In genomic region chr16:20715161-20715560, GRCm38 (mm10) we compare ENCODE assay signal across 9 mouse cellular contexts. TPM values are rescaled to one million over a fixed set of nuclear protein-coding genes. Genes with fewer than 3 reads are reported as not detected.
DNase-seq lines count a peak whose midpoint lies in the region; TF ChIP-seq lines count a peak whose summit lies in the region.
"Had no signal": no experiment of that assay in that cellular context is flagged by ENCODE, and none has a peak within 500 bp of the region (broad histone marks: within the 10 kb centered on the region; RNA-seq: fewer than 3 reads in every experiment).

No protein-coding gene starts in this region.

- H3K4me3 ChIP-seq in left cerebral cortex, adult 2 months: peak overlapping the region; percentile 61
- H3K4me3 ChIP-seq in embryonic fibroblast, embryonic 13.5 days (ENCODE audit: insufficient read depth, low read length): peak overlapping the region; percentile 71
- peak overlapping the region; percentile 73 for H3K4me3 ChIP-seq in limb, embryonic 10.5 days
- H3K4me3 ChIP-seq in olfactory bulb, adult 2 months (ENCODE audit: insufficient read depth, low read depth, low read length): peak overlapping the region; percentile 77

- intact Hi-C loops in left cerebral cortex, adult 2 months (cut with DNase I): loop anchor here (5.0 kb wide), 1 partner anchor 477 kb away; no protein-coding TSS in a partner anchor
- intact Hi-C loops in left cerebral cortex, postnatal 10 days (cut with DNase I): no loop called here

- TF ChIP-seq CTCF in left cerebral cortex, adult 2 months (IDR thresholded peaks at IDR 0.05): no peak
- TF ChIP-seq CTCF in embryonic fibroblast, embryonic 13.5 days (IDR thresholded peaks at IDR 0.05; ENCODE audit: borderline replicate concordance, insufficient read depth, low read length): no peak
- no peak for TF ChIP-seq CTCF in olfactory bulb, adult 2 months (IDR thresholded peaks at IDR 0.05; ENCODE audit: insufficient read depth, low read depth, low read length)

- H3K27ac ChIP-seq in left cerebral cortex, adult 2 months: peak overlapping the region; percentile 95
- H3K27ac ChIP-seq in embryonic fibroblast, embryonic 13.5 days (ENCODE audit: insufficient read depth, low read length): no peak overlapping the region
- peak overlapping the region; percentile 91 for H3K27ac ChIP-seq in limb, embryonic 10.5 days
- H3K27ac ChIP-seq in olfactory bulb, adult 2 months (ENCODE audit: insufficient read depth, low read depth, low read length): no peak overlapping the region

- peaks cover 11% of the 10 kb centered on the region; the same call in 1 of the 2 replicates for H3K27me3 ChIP-seq in limb, embryonic 10.5 days (ENCODE audit: low read depth, poor library complexity, severe bottlenecking)

- WGBS in limb, embryonic 10.5 days: 57% methylated on average over 2 of the region's 2 CpGs
- WGBS in olfactory bulb, adult 2 months: 74% methylated on average over 2 of the region's 2 CpGs

- peaks cover 3% of the 10 kb centered on the region; the same call in 1 of the 2 replicates for H3K4me1 ChIP-seq in embryonic fibroblast, embryonic 13.5 days (ENCODE audit: control insufficient read depth, insufficient read depth, low read length)
- H3K4me1 ChIP-seq in limb, embryonic 10.5 days: peaks cover 51% of the 10 kb centered on the region
- H3K4me1 ChIP-seq in olfactory bulb, adult 2 months (ENCODE audit: control insufficient read depth, insufficient read depth, low read length): peaks cover 25% of the 10 kb centered on the region

- peaks cover 46% of the 10 kb centered on the region for H3K36me3 ChIP-seq in limb, embryonic 10.5 days

- H3K9me3 ChIP-seq in limb, embryonic 10.5 days (replicated peaks): no peaks in the 10 kb centered on the region

- no peak for DNase-seq in left cerebral cortex, adult 2 months (ENCODE audit: extremely low spot score in 1 of 2, low spot score in 2 of 2)
- no peak for DNase-seq in left cerebral cortex, postnatal 10 days (ENCODE audit: extremely low spot score in 1 of 2, low spot score in 2 of 2)
- no peak for DNase-seq in limb, embryonic 10.5 days (ENCODE audit: low spot score)
- DNase-seq in urinary bladder, adult 18-20 months (ENCODE audit: low spot score in 2 of 2): no peak
- DNase-seq in layer of hippocampus, postnatal 25 days (ENCODE audit: extremely low spot score in 1 of 2, low spot score in 1 of 2): no peak
- DNase-seq: kidney, adult 11 months; right cerebral cortex, postnatal 4 days had no signal

- no peak for TF ChIP-seq POLR2A in embryonic fibroblast, embryonic 13.5 days (IDR thresholded peaks at IDR 0.05; ENCODE audit: low read depth, low read length)
- no peak for TF ChIP-seq POLR2A in olfactory bulb, adult 2 months (IDR thresholded peaks at IDR 0.05; ENCODE audit: insufficient read depth, low read depth, low read length)

RNA-seq across cellular contexts. Expression of gene Polr2h, which starts 2.3 kb away (rescaled TPM):
- 10 to 100 TPM; 22.5 to 28.6 TPM for total RNA-seq in left cerebral cortex, adult 2 months (2021)
- total RNA-seq in left cerebral cortex, postnatal 10 days (2021): 10 to 100 TPM; 26.3 to 28.3 TPM
- polyA plus RNA-seq in embryonic fibroblast, embryonic 13.5 days (2011; ENCODE audit: insufficient read length, low read depth, missing spikeins): 36.5 and 38.8 TPM in 2 replicates
- 148 and 173 TPM in 2 replicates for polyA plus RNA-seq in limb, embryonic 10.5 days (2016; fragmentation: Nextera tagmentation; extraction: Ambion mirVana)
- not detected in 2 replicates for polyA plus RNA-seq in olfactory bulb, adult 2 months (2012; ENCODE audit: insufficient read depth, insufficient read length, low replicate concordance, missing spikeins)
- 10 to 100 TPM; 24.8 to 26.2 TPM for total RNA-seq in layer of hippocampus, postnatal 25 days (2021)

RNA-seq across cellular contexts. Expression of gene Clcn2, which starts 2.4 kb away (rescaled TPM):
- total RNA-seq in left cerebral cortex, adult 2 months (2021): 10 to 100 TPM; 74.8 to 79.3 TPM
- 10 to 100 TPM; 50.9 to 51.1 TPM for total RNA-seq in left cerebral cortex, postnatal 10 days (2021)
- polyA plus RNA-seq in embryonic fibroblast, embryonic 13.5 days (2011; ENCODE audit: insufficient read length, low read depth, missing spikeins): 7.0 and 7.9 TPM in 2 replicates
- polyA plus RNA-seq in limb, embryonic 10.5 days (2016; fragmentation: Nextera tagmentation; extraction: Ambion mirVana): 14.1 and 18.5 TPM in 2 replicates
- polyA plus RNA-seq in olfactory bulb, adult 2 months (2012; ENCODE audit: insufficient read depth, insufficient read length, low replicate concordance, missing spikeins): not detected in 2 replicates
- 10 to 100 TPM; 63.8 to 76.4 TPM for total RNA-seq in layer of hippocampus, postnatal 25 days (2021)

RNA-seq across cellular contexts. Expression of gene Chrd, which starts 17.8 kb away (rescaled TPM):
- total RNA-seq in left cerebral cortex, adult 2 months (2021): 10 to 100 TPM; 50.5 to 56.3 TPM
- total RNA-seq in left cerebral cortex, postnatal 10 days (2021): 10 to 100 TPM; 18.4 to 21.8 TPM
- polyA plus RNA-seq in embryonic fibroblast, embryonic 13.5 days (2011; ENCODE audit: insufficient read length, low read depth, missing spikeins): 3.8 and 7.3 TPM in 2 replicates
- polyA plus RNA-seq in limb, embryonic 10.5 days (2016; fragmentation: Nextera tagmentation; extraction: Ambion mirVana): 0.41 and 1.6 TPM in 2 replicates
- polyA plus RNA-seq in olfactory bulb, adult 2 months (2012; ENCODE audit: insufficient read depth, insufficient read length, low replicate concordance, missing spikeins): not detected in 2 replicates
- 10 to 100 TPM; 62.2 to 79.5 TPM for total RNA-seq in layer of hippocampus, postnatal 25 days (2021)

RNA-seq across cellular contexts. Expression of gene Thpo, which starts 19.1 kb away (rescaled TPM):
- 1 to 10 TPM; 7.5 to 8.7 TPM for total RNA-seq in left cerebral cortex, adult 2 months (2021)
- 1 to 10 TPM; 1.4 to 2.0 TPM for total RNA-seq in left cerebral cortex, postnatal 10 days (2021)
- polyA plus RNA-seq in embryonic fibroblast, embryonic 13.5 days (2011; ENCODE audit: insufficient read length, low read depth, missing spikeins): 0.57 and 0.98 TPM in 2 replicates
- polyA plus RNA-seq in limb, embryonic 10.5 days (2016; fragmentation: Nextera tagmentation; extraction: Ambion mirVana): 0.21 and 0.54 TPM in 2 replicates
- not detected in 2 replicates for polyA plus RNA-seq in olfactory bulb, adult 2 months (2012; ENCODE audit: insufficient read depth, insufficient read length, low replicate concordance, missing spikeins)
- total RNA-seq in layer of hippocampus, postnatal 25 days (2021): 10 to 100 TPM in 1 of 2 experiments, 1 to 10 TPM in 1; 9.0 to 14.2 TPM

RNA-seq across cellular contexts. Expression of gene Fam131a, which starts 22.1 kb away (rescaled TPM):
- total RNA-seq in left cerebral cortex, adult 2 months (2021): 100 to 1,000 TPM; 320 to 343 TPM
- 100 to 1,000 TPM; 264 to 267 TPM for total RNA-seq in left cerebral cortex, postnatal 10 days (2021)
- polyA plus RNA-seq in embryonic fibroblast, embryonic 13.5 days (2011; ENCODE audit: insufficient read length, low read depth, missing spikeins): 7.7 and 9.9 TPM in 2 replicates
- polyA plus RNA-seq in limb, embryonic 10.5 days (2016; fragmentation: Nextera tagmentation; extraction: Ambion mirVana): 2.7 and 3.8 TPM in 2 replicates
- polyA plus RNA-seq in olfactory bulb, adult 2 months (2012; ENCODE audit: insufficient read depth, insufficient read length, low replicate concordance, missing spikeins): not detected in 2 replicates
- 100 to 1,000 TPM; 489 to 490 TPM for total RNA-seq in layer of hippocampus, postnatal 25 days (2021)

Comparison
In these comparisons a context has a peak if more than half of its experiments do, and no peak if none do; other contexts are left out.
1. H3K27ac ChIP-seq: peak in left cerebral cortex, adult 2 months (single experiment) and limb, embryonic 10.5 days (single experiment); none in embryonic fibroblast, embryonic 13.5 days (single experiment) and olfactory bulb, adult 2 months (single experiment).
2. Peak in every context shown above with its lines, with median percentiles within 50 percentile points of each other: H3K4me3 ChIP-seq.